Mouse (Mus musculus) fat pad, adult 2 months (tissue): ENCODE measurements around the gene Glipr1.
"Not testable (repeated sequence)": the region's sequence is repeated elsewhere in the genome, so short reads cannot be mapped to it uniquely, and the experiment has no call there.

ENCODE experiments used
- DNase-seq: peaks from one replicate; pipeline ENCODE4 v3.0.0-alpha.2; 2011; ENCODE audit warnings: low read depth, low spot score; ENCODE audit errors: extremely low read depth

Glipr1 gene

DNA sequence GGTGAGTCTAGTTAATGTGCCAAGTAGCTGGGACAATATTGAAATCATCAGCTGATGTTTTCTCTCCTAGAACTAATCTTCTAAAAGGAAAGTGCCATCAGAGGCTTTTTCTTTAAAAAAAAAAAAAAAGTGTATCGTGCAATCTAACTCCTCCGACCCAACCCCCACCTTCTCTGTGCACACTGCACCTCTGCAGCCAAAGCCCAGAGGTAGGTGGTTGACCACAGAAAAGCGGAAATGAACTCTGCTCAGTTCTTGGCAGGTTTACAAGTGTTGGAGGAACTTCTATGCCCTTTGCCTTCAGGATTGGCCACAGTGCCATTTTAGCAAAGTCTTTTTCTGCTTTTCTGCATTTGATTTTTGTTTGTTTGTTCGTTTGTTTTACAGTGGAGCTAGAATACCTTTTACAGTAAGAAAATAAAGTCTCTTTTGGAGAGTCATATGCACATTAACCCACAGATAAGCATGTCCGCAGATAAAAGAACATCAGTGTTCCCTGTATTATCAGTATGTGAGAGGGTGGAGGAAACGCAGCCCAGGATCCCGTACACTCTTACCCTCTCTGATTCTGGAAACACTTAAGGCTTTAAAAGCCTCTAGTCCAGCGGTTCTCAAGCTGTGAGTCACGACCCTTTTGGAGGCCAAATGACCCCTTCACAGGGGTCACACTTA lies at the start of gene Glipr1:
Gene Glipr1, minus strand, starts transcription at position 88 of the 672 bp plus-strand sequence.
- no peak for DNase-seq

DNA sequence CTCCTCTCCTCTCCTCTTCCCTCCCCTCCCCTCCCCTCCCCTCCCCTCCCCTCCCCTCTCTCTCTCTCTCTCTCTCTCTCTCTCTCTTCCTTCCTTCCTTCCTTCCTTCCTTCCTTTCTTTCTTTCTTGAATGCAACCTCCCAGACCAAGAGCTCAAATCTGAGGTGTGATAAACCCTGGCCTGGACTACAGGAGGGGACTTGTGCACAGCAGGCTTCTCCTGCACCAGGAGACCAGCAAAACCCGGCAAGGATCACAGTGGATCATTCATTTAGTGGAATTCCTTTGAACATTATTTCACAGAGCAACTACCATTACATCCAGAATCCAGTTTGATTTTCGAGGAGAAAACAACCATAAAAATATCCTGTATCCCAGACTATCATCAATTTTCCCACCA lies 49.5 kb upstream of the Glipr1 start:
- not testable (repeated sequence) for DNase-seq

DNA sequence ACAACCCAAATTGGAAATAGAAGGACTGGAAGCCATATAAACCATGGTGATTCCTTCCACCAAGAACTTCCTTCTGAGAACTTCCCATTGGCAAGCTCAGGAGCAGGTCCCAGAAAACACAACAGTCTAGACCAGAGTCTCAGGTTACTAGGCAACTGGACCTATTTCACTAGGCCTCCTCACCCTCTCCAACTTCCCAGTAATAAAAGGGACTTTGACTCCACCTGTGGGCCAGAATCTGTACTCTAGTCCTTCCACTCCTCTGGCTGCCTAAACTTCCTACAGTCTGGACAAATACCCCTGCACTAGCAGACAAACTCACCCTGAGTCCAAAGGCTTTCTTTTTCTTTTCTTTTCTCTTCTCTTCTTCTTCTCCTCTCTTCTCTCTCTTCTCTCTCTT lies 48.8 kb upstream of the Glipr1 start:
- DNase-seq, result no peak

DNA sequence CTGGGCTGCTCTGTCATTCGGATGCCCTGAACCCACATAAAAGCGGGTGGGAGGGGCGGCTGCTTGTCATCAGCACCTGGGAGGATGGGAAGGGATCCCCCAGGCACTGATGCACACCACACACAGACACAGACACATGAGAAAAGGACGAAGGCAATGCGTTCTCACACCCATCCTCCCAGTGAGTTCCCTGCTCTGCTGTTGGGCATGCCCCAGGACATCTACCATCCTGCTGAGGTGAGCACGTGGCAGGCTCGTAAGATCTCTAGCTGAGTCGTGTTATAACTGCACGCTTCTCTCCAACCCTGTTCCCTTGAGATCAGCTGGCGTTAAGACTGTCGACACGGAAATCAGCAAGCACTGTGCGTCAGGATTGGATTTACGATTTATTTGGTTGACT lies 41.9 kb upstream of the Glipr1 start:
- not testable (repeated sequence) for DNase-seq

DNA sequence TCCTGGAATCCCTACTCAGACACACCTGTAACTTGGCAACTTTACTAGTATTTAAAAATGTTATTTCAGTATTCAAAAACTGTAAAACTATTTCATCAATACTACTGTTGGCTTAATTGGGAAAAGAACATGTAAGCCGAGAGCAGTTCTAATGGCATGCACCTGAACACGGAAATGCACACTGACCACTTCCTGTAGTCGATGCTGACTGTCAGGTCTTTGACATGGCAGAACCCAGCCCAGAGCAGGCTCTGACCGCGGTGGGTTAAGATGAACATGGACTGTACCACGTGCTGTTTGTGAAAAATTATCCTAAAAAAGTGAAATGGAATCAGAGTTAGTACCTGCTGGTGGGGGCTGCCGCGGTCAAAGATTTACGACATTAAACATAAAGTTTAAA lies 41.1 kb upstream of the Glipr1 start:
- DNase-seq, result not testable (repeated sequence)

DNA sequence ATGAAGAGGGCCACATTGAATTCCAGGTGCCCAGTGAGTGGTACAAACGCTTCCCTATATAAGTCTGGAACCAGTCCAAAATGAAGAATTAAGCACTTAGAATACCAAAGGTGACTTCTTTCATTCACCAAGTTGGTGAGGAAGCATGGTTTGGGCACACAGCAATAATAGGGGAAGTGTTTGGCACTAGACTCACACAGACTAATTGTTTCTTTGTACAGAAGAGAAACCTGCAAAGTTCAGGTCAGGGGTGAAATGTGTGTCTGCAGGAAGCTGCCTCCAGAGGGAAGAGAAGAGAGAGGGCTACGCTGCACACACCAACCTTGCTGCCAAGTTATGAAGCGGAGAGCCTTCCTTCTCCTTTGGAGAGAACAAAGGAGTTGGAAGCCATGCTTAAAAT lies 26.3 kb upstream of the Glipr1 start:
- not testable (repeated sequence) for DNase-seq

DNA sequence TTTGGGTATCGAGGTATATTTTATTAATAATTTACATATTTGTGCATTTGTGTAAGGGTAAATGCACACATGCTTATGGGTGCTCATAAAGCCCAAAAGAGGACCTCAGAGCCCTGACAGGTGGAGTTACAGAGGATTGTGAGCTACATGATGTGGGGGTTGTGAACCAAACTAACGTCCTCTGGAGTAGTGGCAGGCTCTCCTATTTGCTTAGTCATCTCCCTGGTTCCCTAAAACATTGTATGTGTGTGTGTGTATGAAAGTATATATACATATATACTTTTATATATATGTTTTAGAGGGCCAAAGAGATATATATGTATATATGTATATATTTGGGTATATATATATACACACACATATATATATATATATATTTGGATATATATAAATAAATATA lies 21.2 kb upstream of the Glipr1 start:
- DNase-seq, result no peak

DNA sequence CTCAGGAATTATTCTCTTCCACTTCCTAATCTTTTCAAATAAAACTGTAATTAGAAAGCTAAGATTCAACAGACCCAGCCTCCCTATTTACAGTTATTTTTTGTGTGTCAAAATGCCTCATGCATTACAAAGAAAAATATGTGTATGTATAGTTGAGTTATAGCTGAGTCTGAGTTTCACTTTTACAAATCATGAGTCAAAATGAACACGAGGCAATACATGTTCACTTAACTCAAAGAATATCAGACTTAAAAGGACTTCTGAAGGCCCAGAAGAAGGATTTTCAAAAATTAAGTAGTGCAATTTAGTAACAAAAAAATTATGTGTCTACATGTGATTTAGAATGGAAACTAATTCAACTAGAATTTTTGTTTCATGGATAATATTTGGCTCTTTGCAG lies 7.1 kb upstream of the Glipr1 start:
- not testable (repeated sequence) for DNase-seq

DNA sequence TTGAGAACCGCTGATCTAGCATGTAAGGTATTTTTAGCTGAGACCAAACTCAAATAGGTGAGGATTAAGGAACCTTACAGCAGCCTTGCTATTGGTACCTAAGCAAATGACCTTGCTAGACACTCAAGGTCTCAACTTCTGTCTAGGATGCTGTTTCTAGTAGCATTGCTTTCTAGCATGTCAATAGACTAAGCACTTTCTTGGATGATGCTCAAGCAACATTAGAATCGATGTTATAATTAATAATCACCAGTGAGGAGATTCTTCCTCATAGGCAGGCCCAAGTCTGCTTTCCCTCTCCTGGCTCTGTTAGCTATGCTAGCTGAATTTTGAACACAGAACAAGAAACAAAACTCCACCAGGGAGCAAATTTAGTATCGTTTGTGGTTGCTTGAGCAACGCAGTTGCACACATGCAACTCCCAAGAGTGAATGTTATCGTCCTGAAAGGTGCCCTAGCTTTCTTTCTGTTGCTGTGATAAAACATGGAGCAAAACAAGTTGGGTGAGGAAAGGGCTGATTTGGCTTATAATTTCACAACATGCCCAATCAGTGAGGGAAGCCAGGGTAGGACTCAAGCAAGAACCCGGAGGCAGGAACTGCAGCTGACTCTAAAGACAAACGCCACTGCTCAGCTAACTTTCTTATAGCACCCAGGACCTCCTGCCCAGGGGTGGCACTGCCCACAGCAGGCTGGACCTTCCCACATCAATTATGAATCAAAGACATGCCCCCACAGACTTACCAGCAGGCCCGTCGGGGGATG lies 493 bp downstream of the Glipr1 start:
- DNase-seq, result no peak

DNA sequence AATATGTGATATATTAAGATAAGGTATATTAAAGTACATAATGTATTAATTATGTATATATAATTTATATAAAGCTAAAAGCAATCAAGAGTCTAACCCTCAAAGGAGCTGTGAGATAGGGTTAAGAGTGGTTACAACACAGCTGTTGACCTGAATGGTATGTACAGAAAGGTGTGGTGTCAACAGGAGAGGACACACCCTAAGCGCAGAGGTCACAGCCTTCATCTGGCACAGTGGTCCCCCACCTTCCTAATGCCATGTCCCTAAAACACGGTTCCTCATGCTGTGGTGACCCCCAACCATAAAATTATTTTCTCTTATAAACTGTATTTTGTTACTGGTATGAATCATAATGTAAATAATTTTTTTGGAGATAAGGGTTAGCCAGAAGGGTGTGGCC lies 1.1 kb downstream of the Glipr1 start:
- no peak for DNase-seq

DNA sequence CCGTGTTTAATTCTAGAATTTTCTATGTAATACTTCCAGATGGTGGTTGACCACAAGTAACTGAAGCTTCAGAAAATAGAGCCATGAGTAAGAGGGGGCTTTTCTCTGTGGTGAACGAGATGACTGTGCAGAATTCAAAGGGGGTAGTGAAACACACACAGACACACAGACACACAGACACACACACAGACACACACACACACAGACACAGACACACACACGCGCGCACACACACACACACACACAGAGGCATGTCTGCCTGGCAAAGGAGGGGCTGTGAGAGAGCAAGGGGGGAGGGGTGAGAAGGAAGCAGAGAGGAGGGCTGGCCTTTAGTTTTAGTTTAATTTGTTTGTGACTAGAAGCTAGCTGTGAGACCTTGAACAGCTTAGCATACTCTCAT lies 1.9 kb downstream of the Glipr1 start:
- no peak for DNase-seq

DNA sequence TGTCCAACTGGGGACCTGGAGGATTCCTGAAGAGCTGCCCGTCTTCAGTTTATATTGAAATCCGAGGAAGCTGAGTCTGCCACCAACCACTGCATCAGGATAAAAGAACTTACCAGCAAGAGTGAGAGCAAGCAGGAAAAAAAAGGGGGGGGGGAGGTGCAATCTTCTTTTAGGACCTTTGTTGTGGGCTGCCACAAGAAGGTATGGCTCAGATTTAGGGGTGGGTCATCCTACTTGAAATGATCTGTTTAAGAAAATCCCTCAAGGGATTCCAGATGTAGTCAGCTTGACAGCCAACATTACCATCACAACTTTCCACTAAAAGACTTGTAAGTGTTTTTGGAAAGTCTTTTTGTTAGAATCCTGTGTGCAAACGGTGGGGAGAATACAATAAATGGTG lies 2.7 kb downstream of the Glipr1 start:
- no peak for DNase-seq

DNA sequence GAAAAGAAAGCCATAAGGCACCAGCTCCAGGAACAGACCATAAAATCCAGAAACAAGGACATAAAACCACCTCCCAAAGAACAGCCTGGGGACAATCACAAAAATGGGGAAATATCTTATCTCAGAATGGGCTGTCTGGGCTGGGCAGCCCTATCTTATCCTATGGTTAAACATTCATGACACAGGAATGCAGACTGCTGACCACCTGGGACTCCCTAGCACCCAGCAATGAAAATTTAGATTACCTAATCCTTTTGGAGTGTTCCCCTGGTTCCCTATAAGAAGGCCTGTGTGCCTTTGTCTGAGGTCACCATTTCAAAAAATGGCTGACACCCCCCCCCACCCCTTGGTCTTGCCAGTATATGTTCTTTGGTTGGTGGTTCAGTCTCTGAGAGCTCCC lies 4.8 kb downstream of the Glipr1 start:
- DNase-seq, result no peak

DNA sequence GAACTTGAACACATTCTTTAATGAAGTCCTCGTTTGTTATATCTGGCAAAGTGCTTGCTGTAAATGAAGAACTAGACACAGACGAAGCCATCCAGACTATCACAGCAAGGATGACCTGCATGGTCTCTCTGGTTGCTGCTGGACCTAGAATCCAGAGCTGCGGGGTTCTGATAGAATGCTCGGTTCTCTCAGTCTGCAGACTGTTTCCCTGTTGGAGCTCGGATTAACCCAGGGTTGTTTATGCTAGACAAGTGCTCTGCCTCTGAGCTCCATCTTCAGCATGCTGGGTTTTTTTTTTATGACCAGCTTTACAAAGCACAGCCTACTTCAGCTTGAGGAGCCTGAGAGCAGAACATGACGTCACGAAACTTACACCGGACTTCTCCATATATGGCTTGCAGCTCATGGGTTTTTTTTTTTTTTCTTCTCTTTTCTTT lies 5.5 kb downstream of the Glipr1 start:
- DNase-seq, result no peak

DNA sequence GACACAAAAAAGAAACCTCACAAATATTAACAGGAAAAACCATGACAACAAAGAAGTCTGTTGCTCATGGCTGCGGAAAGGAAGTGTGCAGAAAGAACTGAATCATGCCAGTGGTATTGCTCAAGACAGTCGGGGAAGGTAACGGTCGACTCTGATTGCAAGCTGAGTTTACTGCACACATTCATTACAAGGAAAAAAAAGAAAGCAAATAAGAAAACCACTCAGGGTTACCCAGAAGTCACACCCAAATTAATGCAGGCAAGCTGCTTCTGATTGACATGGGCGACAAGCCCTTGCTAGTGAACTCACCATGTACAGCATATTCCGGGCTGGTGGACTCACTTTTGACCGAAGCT lies 5.9 kb downstream of the Glipr1 start:
- no peak for DNase-seq

DNA sequence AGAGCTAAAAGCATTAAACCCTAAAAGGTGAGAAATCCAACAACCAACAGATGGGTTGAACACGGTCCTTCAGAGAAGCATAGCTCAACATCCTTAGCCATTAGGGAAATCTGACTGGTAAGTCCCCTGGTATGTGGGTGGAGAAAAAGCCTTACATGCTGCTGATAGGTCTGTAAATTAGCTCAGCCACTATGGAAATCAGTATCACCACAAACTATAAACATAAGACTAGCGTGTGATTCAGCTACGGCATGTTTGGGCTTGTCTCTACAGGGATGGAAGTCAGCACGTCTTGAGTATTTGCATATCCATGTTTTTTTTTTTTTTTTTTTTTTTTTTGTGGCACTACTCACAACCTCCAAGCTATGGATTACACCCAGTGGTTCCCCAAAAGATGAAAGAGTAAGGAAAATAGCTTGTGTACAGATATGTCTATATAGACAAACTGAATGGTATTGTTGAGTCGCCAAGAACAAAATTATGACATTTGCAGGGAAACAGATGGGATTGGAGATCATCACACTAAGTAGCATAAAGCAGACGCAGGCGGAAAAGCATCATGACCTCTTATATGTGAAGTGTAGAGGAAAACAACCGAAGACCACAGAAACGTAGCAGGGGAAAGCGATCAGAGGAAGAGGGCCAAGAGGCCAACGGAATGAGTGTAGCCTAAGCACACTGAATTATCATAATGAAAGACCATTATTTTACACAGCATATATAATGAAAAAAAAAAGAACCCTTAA lies 6.5 kb downstream of the Glipr1 start:
- no peak for DNase-seq

DNA sequence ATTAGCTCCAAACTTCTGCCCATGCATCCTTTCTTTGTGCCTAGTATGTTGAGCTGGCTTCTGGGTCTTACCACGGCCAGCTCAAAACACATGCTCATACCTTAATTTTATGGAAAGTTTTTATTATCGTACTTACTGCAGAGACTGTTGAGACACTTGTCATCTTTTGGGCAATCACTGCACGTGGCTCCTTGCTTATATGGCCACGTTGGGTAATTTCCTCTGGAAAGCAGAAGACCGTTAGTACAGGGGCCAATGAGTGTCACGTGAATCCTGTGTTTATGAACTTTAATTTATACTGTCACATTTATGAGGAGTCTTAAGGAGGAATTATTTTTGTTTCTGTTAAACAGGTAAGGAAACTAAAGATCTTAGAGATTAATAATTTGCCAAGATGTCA lies 16.0 kb downstream of the Glipr1 start:
- no peak for DNase-seq

DNA sequence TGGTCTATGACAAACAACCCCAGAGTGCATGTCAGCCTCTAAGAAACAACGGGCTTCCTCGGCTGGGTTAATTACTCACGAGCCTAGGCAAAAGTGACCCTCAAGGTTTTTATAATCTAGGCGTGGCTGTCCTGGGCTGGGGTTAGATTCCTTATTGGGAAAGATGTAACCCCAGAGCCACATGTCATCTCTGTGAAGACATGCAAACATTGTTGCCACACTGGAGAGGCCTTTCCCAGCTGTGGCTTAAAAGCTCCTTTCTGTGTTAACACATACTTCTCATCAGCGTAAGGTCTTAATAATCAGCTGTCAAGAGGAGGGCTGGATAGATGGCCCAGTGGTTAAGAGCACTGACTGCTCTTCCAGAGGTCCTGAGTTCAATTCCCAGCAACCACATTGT lies 19.4 kb downstream of the Glipr1 start:
- no peak for DNase-seq

DNA sequence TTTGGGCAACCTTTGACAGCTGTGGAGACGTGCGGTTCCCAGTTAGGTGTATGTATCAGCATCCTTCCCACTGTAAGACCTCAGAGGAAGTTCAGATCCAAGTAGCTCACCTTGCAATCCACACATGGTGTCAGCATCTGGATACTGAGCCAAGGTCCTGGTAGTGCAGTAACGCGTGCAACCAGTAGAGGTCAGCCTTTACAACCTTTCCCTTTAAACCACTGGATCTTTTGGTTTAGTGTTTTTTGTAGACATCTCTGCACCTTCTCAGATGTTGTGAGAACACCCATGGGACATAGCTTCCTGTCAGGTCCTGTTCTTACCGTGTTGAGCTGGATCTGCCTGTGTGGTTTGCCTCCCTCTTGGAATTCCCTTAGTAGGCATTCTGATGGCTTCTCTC lies 24.8 kb downstream of the Glipr1 start:
- no peak for DNase-seq

DNA sequence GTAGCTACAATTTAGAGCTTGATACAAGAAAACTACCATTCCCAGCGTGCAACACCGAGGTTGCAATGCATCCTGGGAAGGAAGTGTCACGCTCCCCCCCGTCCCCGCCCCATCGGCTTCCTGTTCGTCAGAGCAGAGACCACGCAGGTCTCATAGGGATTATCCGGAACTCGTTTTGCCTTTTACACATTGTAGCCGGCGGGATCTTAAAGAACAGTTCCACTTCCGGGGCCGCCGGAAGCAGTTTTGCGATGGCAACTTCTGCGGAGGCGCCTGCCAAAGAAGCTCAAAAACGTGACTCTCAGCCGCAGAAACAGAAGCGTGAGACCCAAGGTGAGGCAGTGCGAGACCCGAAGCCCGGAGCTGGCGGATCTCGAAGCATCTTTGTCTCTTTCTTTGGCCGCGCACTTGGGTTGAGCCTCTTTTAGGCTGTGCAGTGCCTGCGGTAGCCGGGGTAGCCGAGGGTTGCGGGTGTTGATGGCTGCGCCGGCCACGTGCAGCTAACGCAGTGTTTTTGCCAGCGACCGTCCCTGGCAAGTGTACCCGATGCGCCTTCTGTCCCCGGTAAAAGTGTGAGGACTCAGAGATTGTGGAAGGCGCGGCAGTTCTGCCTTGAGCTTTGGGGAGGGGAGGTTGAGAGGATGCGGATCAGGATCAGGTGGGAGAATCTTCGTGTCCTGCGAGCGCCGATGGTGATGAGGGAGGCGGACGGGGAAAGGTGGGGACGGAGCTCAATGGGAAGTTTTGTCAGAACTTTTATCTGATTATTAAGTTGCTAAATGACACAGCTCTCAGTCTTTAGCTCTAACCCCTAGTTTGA lies 29.7 kb downstream of the Glipr1 start, which contains the start of gene Krr1:
Gene Krr1, plus strand, starts transcription at position 123 of the 820 bp plus-strand sequence.
- peak; percentile 78 for DNase-seq

DNA sequence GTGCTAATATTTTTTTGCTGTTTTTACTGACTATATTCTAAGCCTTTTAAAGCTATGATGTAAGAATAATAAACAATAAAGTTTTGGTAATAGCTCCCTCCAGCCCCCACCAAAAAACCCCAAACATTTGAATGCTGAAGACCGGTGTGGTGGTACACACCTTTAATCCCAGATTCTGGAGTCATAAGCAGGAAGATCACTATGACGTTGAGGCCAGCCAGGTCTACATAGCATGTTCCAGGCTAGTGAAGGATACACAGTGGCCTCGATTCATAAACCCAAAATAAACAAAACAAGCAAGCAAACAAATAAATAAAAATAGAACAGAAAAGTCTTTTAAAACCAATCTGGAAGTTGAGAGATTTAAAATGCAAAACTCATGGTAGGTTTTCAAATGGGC lies 30.5 kb downstream of the Glipr1 start:
- no peak for DNase-seq
